Mouse (Mus musculus) common myeloid progenitor, adult 5-6 weeks (primary cell): ENCODE data around the gene Olfr1170. TPM values are rescaled to one million over a fixed set of nuclear protein-coding genes. Genes with fewer than 3 reads are reported as not detected.

ENCODE experiments used
- ATAC-seq: replicated peaks from 2 replicates; pipeline ENCODE4 v1.8.0; 2016; ENCODE audit warnings: low read depth, mild to moderate bottlenecking, moderate TSS enrichment, inconsistent platforms; ENCODE audit not compliant: poor library complexity, severe bottlenecking
- total RNA-seq: library from RNA; stranded (forward); fragments of 200-1000, 187-1606 nt; gene quantifications from 2 replicates; pipeline ENCODE4 v1.2.3, GENCODE M21; 2017

The Olfr1170 gene
- not detected in 2 replicates for total RNA-seq

GRCm38 (mm10) chr2:88228234-88228633, at the start of gene Olfr1170:
Olfr1170 (minus strand) TSS chr2:88228334.
- ATAC-seq = no peak

- no peak for ATAC-seq
Observed at GRCm38 (mm10) chr2:88220784-88221183, 7.3 kb downstream of the Olfr1170 start.

GRCm38 (mm10) chr2:88181580-88181979, 46.6 kb downstream of the Olfr1170 start, which contains the start of gene Olfr1168:
Olfr1168 (plus strand) TSS chr2:88181880.
- no peak for ATAC-seq

Other genes with a start within 250 kb of the Olfr1170 start
- not detected in 2 replicates for gene Olfr1158, start 238.2 kb downstream of the Olfr1170 start, total RNA-seq
- gene Olfr1160, start 220.1 kb downstream of the Olfr1170 start, total RNA-seq = not detected in 2 replicates
- gene Olfr1161, start 205.6 kb downstream of the Olfr1170 start, total RNA-seq = not detected in 2 replicates
- not detected in 2 replicates for gene Olfr73, start 190.6 kb downstream of the Olfr1170 start, total RNA-seq
- not detected in 2 replicates for gene Olfr1162, start 177.2 kb downstream of the Olfr1170 start, total RNA-seq
- not detected in 2 replicates for gene Olfr1163, start 156.5 kb downstream of the Olfr1170 start, total RNA-seq
- not detected in 2 replicates for gene Olfr1164, start 134.4 kb downstream of the Olfr1170 start, total RNA-seq
- not detected in 2 replicates for gene Olfr1166, start 100.1 kb downstream of the Olfr1170 start, total RNA-seq
- gene Olfr1167, start 73.1 kb downstream of the Olfr1170 start, total RNA-seq = not detected in 2 replicates
- gene Olfr1168, start 46.5 kb downstream of the Olfr1170 start, total RNA-seq = not detected in 2 replicates
- gene Olfr1173, start 51.5 kb upstream of the Olfr1170 start, total RNA-seq = not detected in 2 replicates
- gene Olfr1174-ps, start 86.8 kb upstream of the Olfr1170 start, total RNA-seq = not detected in 2 replicates
- not detected in 2 replicates for gene Olfr1175-ps, start 98.9 kb upstream of the Olfr1170 start, total RNA-seq
- not detected in 2 replicates for gene Olfr1176, start 108.4 kb upstream of the Olfr1170 start, total RNA-seq
- gene Olfr1177-ps, start 118.2 kb upstream of the Olfr1170 start, total RNA-seq = not detected in 2 replicates
- gene Olfr1178, start 158.7 kb upstream of the Olfr1170 start, total RNA-seq = not detected in 2 replicates
- not detected in 2 replicates for gene Olfr1179, start 178.1 kb upstream of the Olfr1170 start, total RNA-seq
- gene Olfr1180, start 190.8 kb upstream of the Olfr1170 start, total RNA-seq = not detected in 2 replicates
- gene Olfr1181, start 197.8 kb upstream of the Olfr1170 start, total RNA-seq = not detected in 2 replicates
- gene Gm13757, start 220.8 kb upstream of the Olfr1170 start, total RNA-seq = not detected in 2 replicates
- gene Olfr1183, start 226.5 kb upstream of the Olfr1170 start, total RNA-seq = not detected in 2 replicates